Mouse (Mus musculus) MN1 (cell line): ENCODE data around the gene Fmod.

Source experiments
- DNase-seq: peaks from one replicate; pipeline ENCODE4 v3.0.0-alpha.2; 2016; ENCODE audit warnings: low spot score

Fmod gene

GRCm38 (mm10) chr1:134056285-134056684 lies 19.2 kb downstream of the Fmod start:
- no peak for DNase-seq

DNA sequence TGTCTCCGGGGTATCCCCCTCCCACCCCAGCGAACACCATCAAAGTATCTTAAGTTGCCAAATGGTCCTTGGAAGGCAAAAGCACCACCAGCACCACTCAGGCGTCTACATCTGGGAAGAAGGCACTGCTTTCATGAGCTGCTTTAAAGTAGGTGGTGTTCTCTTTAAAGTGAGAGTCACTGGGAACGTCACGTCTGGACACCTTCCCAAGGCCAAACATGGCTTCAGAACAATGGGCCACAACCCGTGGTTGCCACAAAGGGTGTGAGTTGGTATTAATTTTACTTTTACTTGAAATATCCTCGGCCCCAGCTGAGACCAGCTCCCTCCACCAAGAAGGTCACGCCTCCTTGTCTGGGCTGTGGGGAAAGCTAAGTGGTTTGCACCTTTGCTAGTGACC lies 20.7 kb downstream of the Fmod start:
- DNase-seq = no peak

DNA sequence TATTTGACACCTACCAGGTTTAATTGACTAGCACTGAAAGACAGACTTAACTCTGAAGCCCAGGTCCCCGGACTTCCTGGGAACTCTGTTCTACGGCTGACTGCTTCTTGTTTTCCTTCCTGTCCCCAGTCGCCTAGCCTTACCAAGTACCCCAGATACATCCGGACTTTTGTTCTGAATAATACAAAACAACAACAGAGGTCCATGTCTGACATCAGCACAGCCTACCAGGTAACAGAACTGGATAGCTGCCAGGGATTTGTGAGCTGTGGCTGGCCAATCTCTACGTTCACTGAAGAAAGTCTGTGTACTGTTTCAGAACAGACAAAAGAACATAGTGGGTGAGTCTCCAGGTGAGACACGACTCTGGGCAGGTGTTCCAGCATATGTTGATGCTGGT lies 21.8 kb downstream of the Fmod start:
- no peak for DNase-seq

- DNase-seq = no peak
Observed at GRCm38 (mm10) chr1:134059739-134060695, 23.0 kb downstream of the Fmod start.

DNA sequence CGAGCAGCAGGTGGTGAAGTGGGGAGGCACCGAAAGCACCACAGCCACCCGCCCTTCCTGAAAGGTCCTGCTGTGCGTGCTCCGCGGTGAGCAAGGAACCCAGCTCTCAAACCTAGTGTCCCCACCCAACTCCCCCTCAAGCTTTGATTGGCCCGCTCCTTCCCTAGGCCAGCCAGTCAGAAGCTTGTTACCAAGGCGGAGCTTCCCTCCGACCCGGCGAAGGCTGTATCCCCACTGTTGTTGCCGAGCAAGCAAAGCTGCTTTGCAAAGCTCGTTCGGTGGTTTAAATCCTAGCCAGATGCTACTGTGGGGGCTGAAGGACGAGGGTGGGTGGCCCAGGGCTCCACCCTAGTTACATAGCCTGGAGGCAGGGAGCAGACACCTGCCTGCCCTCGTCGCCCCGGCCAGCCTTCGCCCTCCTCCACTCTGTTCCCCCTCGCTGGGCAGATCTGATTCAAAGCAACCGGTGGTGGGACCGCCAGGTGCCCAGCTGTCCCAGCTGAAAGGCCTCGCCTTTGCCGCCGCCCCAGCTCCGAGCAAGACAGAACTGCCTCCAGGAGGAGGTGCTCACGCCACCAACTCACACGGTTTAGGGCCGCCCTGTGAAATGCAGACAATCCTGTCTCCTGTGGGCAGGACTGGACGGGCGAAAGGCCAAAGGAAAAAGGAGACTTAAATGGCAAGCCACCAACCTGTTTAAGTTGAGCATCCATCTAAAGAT lies 24.0 kb downstream of the Fmod start:
- DNase-seq = peak; percentile 94

DNA sequence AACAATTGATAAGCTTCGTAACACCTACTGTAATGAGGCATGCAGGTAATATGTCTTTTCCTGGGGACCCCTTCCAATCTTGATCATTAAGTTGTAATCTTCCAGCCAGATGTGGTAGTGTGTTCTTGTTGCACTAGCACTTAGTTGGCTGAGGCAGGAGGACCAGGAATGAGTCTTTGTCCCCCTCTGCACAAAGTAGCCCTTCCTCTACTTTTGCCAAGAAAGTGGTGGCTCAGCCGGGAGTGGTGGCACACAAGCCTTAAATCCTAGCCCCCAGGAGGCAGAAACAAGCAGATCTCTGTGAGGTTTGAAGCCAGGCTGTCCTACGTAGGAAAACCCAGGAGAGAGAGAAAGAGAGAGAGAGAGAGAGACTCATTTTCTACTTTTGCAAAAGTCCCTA lies 24.9 kb downstream of the Fmod start:
- no peak for DNase-seq

- no peak for DNase-seq
Observed at GRCm38 (mm10) chr1:134062411-134063085, 25.5 kb downstream of the Fmod start.

- peak; percentile 84 for DNase-seq
Observed at GRCm38 (mm10) chr1:134063086-134063772, 26.2 kb downstream of the Fmod start.

- DNase-seq = no peak
Observed at GRCm38 (mm10) chr1:134063773-134064125, 26.7 kb downstream of the Fmod start.

DNA sequence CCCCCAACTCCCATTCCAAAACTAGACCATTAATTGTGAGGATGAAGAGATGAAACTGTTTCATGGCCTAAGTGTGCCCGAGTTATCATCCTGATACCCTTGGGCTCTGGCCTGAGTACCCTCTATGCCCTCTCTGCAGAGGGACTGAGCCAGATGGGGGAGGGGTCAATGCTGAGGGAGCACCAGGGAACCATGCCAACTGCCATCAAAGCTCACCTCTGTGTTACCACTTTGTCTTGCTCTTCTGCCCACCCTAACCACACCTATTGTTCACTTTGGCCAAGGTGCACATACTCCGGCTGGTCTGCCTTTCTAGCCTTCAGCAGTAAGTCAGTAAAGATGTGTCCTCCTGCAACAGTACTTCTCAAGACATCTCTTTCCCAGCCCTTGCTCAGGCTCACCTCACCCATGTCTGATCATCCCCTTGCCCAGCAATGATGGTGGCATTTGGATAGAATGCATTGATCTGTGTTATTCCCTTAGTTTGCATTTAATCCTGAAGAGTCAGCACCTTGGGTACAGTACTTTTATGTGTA lies 27.3 kb downstream of the Fmod start:
- no peak for DNase-seq

DNA sequence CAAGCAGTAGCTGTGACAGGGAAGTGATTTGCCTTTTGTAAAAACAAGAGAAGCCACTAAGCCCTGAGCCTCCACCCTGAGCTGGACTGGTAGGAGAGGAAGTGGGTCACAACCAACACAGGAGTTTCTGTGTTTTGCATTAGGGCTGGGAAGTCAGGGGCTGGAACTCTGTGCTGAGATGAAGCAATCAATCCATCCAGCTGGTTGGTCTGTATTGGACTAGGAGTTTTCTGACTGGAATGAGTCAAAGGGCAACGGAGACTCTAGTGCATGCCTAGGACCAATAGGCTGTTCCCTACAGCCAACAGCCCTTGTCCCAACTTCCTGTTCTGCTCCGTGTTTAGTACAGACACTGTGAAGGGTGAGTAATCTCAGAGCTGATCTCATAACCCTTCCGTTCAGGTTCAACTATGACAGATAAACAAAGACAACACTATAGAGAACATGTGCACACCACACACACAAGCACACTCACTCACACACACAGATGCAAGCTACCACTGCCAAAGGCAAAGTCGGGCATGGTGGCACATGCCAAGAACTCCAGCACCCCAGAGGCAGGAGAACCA lies 28.3 kb downstream of the Fmod start:
- DNase-seq = no peak

- DNase-seq = no peak
Observed at GRCm38 (mm10) chr1:134066554-134066953, 29.5 kb downstream of the Fmod start.

DNA sequence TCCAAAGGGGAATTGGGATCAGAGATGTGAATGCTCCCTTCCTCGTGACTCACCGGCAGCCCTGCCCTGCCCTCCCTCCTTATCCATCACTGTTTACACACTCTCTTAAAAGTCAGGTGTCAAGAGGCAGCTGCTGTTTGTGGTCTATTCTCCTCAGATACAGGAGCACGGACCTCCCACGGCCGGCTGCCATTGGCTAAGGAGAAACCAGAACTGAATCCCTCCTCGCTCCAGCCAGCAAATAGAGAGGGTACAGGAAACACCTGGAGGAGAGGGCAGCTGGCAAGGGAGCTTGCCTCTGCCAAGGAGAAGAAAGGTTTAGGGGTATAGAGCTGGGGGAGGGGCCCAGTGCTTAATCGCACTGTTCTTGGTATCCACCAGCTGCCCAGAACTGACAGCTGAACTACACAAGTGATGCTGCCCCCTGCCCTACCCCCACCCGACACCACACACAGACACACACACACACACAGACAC lies 30.1 kb downstream of the Fmod start:
- peak; percentile 86 for DNase-seq

- no peak for DNase-seq
Observed at GRCm38 (mm10) chr1:134070099-134070669, 33.1 kb downstream of the Fmod start.

DNA sequence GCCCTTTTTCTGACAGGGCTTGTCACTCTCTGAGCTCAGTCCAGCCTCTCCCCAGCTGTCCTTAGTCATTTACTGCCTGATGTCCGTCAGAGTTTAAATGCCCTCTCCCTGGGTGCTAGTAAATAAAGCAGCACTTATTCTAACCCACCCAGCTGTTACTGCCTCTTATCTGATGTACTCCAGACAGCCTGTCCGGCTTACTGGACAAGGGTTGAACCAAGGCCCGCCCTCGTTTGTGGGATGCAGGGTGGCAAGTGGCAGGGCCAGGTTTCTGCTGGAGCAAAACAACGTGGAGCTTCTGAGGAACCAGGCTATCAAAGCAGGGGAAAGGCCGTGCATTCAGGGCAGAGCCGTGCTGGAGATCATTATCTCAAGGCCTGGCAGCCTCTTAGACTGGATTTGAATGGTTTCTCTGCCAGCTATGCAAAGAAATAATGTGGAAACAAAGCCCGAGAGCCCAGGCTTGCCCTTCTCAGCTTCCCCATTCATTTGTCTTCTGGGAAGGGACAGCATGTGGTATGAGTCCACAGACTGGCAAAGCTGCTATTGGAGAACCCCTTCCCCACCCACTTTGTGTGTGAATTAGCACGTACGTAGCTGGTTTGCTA lies 34.5 kb downstream of the Fmod start:
- DNase-seq = peak; percentile 88

DNA sequence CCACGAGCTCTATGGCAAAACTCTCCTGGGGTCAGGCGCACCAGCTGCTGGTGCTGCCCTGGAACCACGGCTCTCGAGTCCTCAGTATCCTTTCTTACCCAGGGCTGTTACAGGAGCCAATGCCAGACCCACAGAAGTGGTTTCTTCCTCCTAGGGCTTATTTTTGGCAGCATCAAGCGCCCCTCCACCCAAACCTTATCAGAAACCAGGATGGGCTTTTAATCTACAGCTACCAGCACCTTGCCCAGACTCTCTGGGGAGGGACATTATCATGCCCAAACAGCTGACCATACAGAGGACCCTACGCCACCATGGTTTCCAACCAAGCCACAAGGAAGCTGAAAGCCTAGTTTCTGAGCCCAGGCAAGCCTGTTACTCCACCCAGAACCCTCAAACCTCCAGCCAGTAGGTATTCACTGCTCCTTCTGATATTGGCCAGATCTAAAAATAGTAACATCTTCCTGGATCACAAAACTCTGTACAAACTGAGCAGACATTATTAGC lies 36.1 kb downstream of the Fmod start:
- no peak for DNase-seq

- no peak for DNase-seq
Observed at GRCm38 (mm10) chr1:134073658-134074057, 36.6 kb downstream of the Fmod start.

DNA sequence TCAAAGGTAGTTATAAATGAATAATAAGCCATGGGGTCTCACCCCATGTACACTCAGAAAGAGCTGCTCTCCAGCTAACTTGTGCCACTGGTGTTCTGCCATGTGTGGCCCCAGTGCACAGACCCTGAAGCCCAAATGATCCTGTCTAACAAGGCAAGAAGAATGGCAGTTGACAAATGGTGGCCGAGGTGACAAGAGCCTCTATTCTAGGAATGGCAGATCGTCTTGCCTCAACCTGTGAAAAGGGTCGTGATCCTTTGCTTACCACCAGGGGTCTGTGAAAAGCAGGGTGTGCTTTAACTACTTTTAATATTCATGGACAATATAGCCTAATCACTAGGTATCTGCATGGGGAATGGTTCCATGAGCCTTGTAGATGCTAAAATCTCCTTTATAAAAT lies 37.1 kb downstream of the Fmod start:
- DNase-seq = no peak

GRCm38 (mm10) chr1:134074606-134075005 lies 37.6 kb downstream of the Fmod start:
- no peak for DNase-seq

- no peak for DNase-seq
Observed at GRCm38 (mm10) chr1:134075532-134075931, 38.5 kb downstream of the Fmod start.
